Mouse (Mus musculus): ENCODE measurements around the gene Midn.

Gene Midn

GRCm38 (mm10) chr10:80147719-80148601 lies at the start of gene Midn:
Gene Midn (plus strand): TSS chr10:80148272.
- DNase-seq (ENCODE audit: extremely low spot score, low read depth, low spot score) = no peak

- no peak for DNase-seq (ENCODE audit: extremely low spot score, low read depth, low spot score)
These were observed 49.4 kb upstream of the Midn start for GRCm38 (mm10) chr10:80098630-80099029.

GRCm38 (mm10) chr10:80100982-80101381 lies 47.1 kb upstream of the Midn start:
- no peak for DNase-seq (ENCODE audit: extremely low spot score, low read depth, low spot score)

GRCm38 (mm10) chr10:80102216-80102915 lies 45.7 kb upstream of the Midn start:
- no peak for DNase-seq (ENCODE audit: extremely low spot score, low read depth, low spot score)

- no peak for DNase-seq (ENCODE audit: extremely low spot score, low read depth, low spot score)
These were observed 45.0 kb upstream of the Midn start for GRCm38 (mm10) chr10:80103032-80103431.

- no peak for DNase-seq (ENCODE audit: extremely low spot score, low read depth, low spot score)
These were observed 43.9 kb upstream of the Midn start for GRCm38 (mm10) chr10:80104181-80104580.

GRCm38 (mm10) chr10:80105460-80105859 lies 42.6 kb upstream of the Midn start, which contains the start of gene Sbno2:
Gene Sbno2 (minus strand): TSS chr10:80105571.
- DNase-seq (ENCODE audit: extremely low spot score, low read depth, low spot score) = no peak

GRCm38 (mm10) chr10:80105926-80106325 lies 42.1 kb upstream of the Midn start:
- DNase-seq (ENCODE audit: extremely low spot score, low read depth, low spot score) = no peak

- no peak for DNase-seq (ENCODE audit: extremely low spot score, low read depth, low spot score)
These were observed 40.4 kb upstream of the Midn start for GRCm38 (mm10) chr10:80107678-80108077.

GRCm38 (mm10) chr10:80114341-80115284 lies 33.5 kb upstream of the Midn start:
- DNase-seq (ENCODE audit: extremely low spot score, low read depth, low spot score) = peak; percentile 85

- DNase-seq (ENCODE audit: extremely low spot score, low read depth, low spot score) = peak; percentile 100
These were observed 32.7 kb upstream of the Midn start, which contains the start of gene Stk11 for GRCm38 (mm10) chr10:80115290-80115943. Gene Stk11 (plus strand): TSS chr10:80115803.

GRCm38 (mm10) chr10:80115944-80116335 lies 32.1 kb upstream of the Midn start:
- DNase-seq (ENCODE audit: extremely low spot score, low read depth, low spot score) = no peak

- DNase-seq (ENCODE audit: extremely low spot score, low read depth, low spot score) = no peak
These were observed 31.5 kb upstream of the Midn start for GRCm38 (mm10) chr10:80116563-80116926.

- DNase-seq (ENCODE audit: extremely low spot score, low read depth, low spot score) = no peak
These were observed 31.0 kb upstream of the Midn start for GRCm38 (mm10) chr10:80116927-80117691.

GRCm38 (mm10) chr10:80117736-80118135 lies 30.3 kb upstream of the Midn start:
- DNase-seq (ENCODE audit: extremely low spot score, low read depth, low spot score) = no peak

GRCm38 (mm10) chr10:80118552-80118951 lies 29.5 kb upstream of the Midn start:
- no peak for DNase-seq (ENCODE audit: extremely low spot score, low read depth, low spot score)

GRCm38 (mm10) chr10:80120146-80120545 lies 27.9 kb upstream of the Midn start:
- DNase-seq (ENCODE audit: extremely low spot score, low read depth, low spot score) = no peak

GRCm38 (mm10) chr10:80121639-80122038 lies 26.4 kb upstream of the Midn start:
- DNase-seq (ENCODE audit: extremely low spot score, low read depth, low spot score) = no peak

- no peak for DNase-seq (ENCODE audit: extremely low spot score, low read depth, low spot score)
These were observed 24.0 kb upstream of the Midn start for GRCm38 (mm10) chr10:80123932-80124562.
